Mouse (Mus musculus): ENCODE data around the gene Pabpn1l. TPM values are rescaled to one million over a fixed set of nuclear protein-coding genes. Genes with fewer than 3 reads are reported as not detected.
"Not testable (repeated sequence)": the region's sequence is repeated elsewhere in the genome, so short reads cannot be mapped to it uniquely, and the experiment has no call there.

Gene Pabpn1l
- polyA plus RNA-seq, 1 experiment from 2014 or later, result 1.2 TPM

GRCm38 (mm10) chr8:122574667-122575251, 47.8 kb downstream of the Pabpn1l start:
- ATAC-seq (ENCODE audit: insufficient number of reproducible peaks, low FRiP score, low TSS enrichment, low read depth), result no peak
- Histone ChIP-seq H3K4me3 (replicated peaks) (no peak overlapping the region), H3K27me3 (no peaks in the 10 kb centered on the region), H3K4me1 (peaks cover 41% of the 10 kb centered on the region), H3K4me2 (replicated peaks) (no peak overlapping the region), H3K9me3 (replicated peaks) (no peaks in the 10 kb centered on the region), H3K36me3 (peaks cover 46% of the 10 kb centered on the region), H3K27ac (replicated peaks) (no peak overlapping the region), H3K9ac (no peak overlapping the region)
- 58% methylated on average over 10 of the region's 10 CpGs for WGBS

- no peak for ATAC-seq (ENCODE audit: insufficient number of reproducible peaks, low FRiP score, low TSS enrichment, low read depth)
- H3K27ac ChIP-seq (replicated peaks), result no peak overlapping the region
- peaks cover 41% of the 10 kb centered on the region for H3K4me1 ChIP-seq
- H3K9ac ChIP-seq, result no peak overlapping the region
- H3K4me2 ChIP-seq (replicated peaks), result no peak overlapping the region
- H3K4me3 ChIP-seq (replicated peaks), result no peak overlapping the region
- peaks cover 51% of the 10 kb centered on the region for H3K36me3 ChIP-seq
- H3K9me3 ChIP-seq (replicated peaks), result no peaks in the 10 kb centered on the region
- H3K27me3 ChIP-seq, result no peaks in the 10 kb centered on the region
- WGBS, result 68% methylated on average over 3 of the region's 3 CpGs
Observed at GRCm38 (mm10) chr8:122574264-122574663, 48.3 kb downstream of the Pabpn1l start.

GRCm38 (mm10) chr8:122573577-122573976, 49.0 kb downstream of the Pabpn1l start:
- no peak overlapping the region for H3K9ac ChIP-seq
- H3K27me3 ChIP-seq, result no peaks in the 10 kb centered on the region
- H3K4me1 ChIP-seq, result peaks cover 41% of the 10 kb centered on the region
- no peak overlapping the region for H3K4me3 ChIP-seq (replicated peaks)
- H3K4me2 ChIP-seq (replicated peaks), result no peak overlapping the region
- H3K36me3 ChIP-seq, result peaks cover 51% of the 10 kb centered on the region
- WGBS, result 55% methylated on average over 9 of the region's 9 CpGs
- ATAC-seq (ENCODE audit: insufficient number of reproducible peaks, low FRiP score, low TSS enrichment, low read depth), result no peak
- H3K9me3 ChIP-seq (replicated peaks), result no peaks in the 10 kb centered on the region
- no peak overlapping the region for H3K27ac ChIP-seq (replicated peaks)

GRCm38 (mm10) chr8:122573176-122573575, 49.4 kb downstream of the Pabpn1l start:
- H3K9me3 ChIP-seq (replicated peaks); H3K9ac ChIP-seq; H3K27ac ChIP-seq (replicated peaks); H3K27me3 ChIP-seq; H3K4me3 ChIP-seq (replicated peaks); ATAC-seq (ENCODE audit: insufficient number of reproducible peaks, low FRiP score, low TSS enrichment, low read depth); H3K4me2 ChIP-seq (replicated peaks): not testable (repeated sequence)
- Histone ChIP-seq H3K36me3 (peaks cover 51% of the 10 kb centered on the region), H3K4me1 (peaks cover 39% of the 10 kb centered on the region)
- 55% methylated on average over 4 of the region's 4 CpGs for WGBS

- H3K27ac ChIP-seq (replicated peaks), result no peak overlapping the region; the same call in 1 of the 2 replicates
- H3K27me3 ChIP-seq, result no peaks in the 10 kb centered on the region
- H3K36me3 ChIP-seq, result peaks cover 51% of the 10 kb centered on the region
- no peak overlapping the region for H3K4me2 ChIP-seq (replicated peaks)
- no peak overlapping the region for H3K9ac ChIP-seq
- peaks cover 39% of the 10 kb centered on the region for H3K4me1 ChIP-seq
- H3K9me3 ChIP-seq (replicated peaks), result no peaks in the 10 kb centered on the region
- ATAC-seq (ENCODE audit: insufficient number of reproducible peaks, low FRiP score, low TSS enrichment, low read depth), result no peak
- no peak overlapping the region for H3K4me3 ChIP-seq (replicated peaks)
- WGBS, result 90% methylated on average over 3 of the region's 3 CpGs
Observed at GRCm38 (mm10) chr8:122572751-122573150, 49.8 kb downstream of the Pabpn1l start.

- 90% methylated on average over 17 of the region's 17 CpGs for WGBS
- peaks cover 51% of the 10 kb centered on the region for H3K36me3 ChIP-seq
Observed at GRCm38 (mm10) chr8:122571750-122572267, 50.7 kb downstream of the Pabpn1l start.

GRCm38 (mm10) chr8:122571153-122571552, 51.4 kb downstream of the Pabpn1l start:
- peaks cover 42% of the 10 kb centered on the region for H3K4me1 ChIP-seq
- no peak overlapping the region for H3K4me2 ChIP-seq (replicated peaks)
- no peaks in the 10 kb centered on the region for H3K9me3 ChIP-seq (replicated peaks)
- H3K4me3 ChIP-seq (replicated peaks), result no peak overlapping the region
- H3K9ac ChIP-seq, result no peak overlapping the region
- 90% methylated on average over 11 of the region's 11 CpGs for WGBS
- ATAC-seq (ENCODE audit: insufficient number of reproducible peaks, low FRiP score, low TSS enrichment, low read depth), result no peak
- H3K36me3 ChIP-seq, result peaks cover 51% of the 10 kb centered on the region
- H3K27ac ChIP-seq (replicated peaks), result no peak overlapping the region
- no peaks in the 10 kb centered on the region for H3K27me3 ChIP-seq

More at GRCm38 (mm10) chr8:122571750-122572267, 50.7 kb downstream of the Pabpn1l start:
- ATAC-seq (ENCODE audit: insufficient number of reproducible peaks, low FRiP score, low TSS enrichment, low read depth), result no peak
- Histone ChIP-seq H3K9me3 (replicated peaks) (no peaks in the 10 kb centered on the region), H3K4me1 (peaks cover 39% of the 10 kb centered on the region), H3K4me3 (replicated peaks) (no peak overlapping the region), H3K27me3 (no peaks in the 10 kb centered on the region), H3K27ac (replicated peaks) (no peak overlapping the region), H3K9ac (no peak overlapping the region), H3K4me2 (replicated peaks) (no peak overlapping the region)

GRCm38 (mm10) chr8:122569996-122570395, 52.5 kb downstream of the Pabpn1l start:
- peaks cover 51% of the 10 kb centered on the region for H3K36me3 ChIP-seq
- no peak overlapping the region for H3K4me2 ChIP-seq (replicated peaks)
- H3K4me1 ChIP-seq, result peaks cover 31% of the 10 kb centered on the region
- 92% methylated on average over 16 of the region's 16 CpGs for WGBS
- no peaks in the 10 kb centered on the region for H3K27me3 ChIP-seq
- H3K9ac ChIP-seq, result no peak overlapping the region
- H3K4me3 ChIP-seq (replicated peaks), result no peak overlapping the region
- no peak for ATAC-seq (ENCODE audit: insufficient number of reproducible peaks, low FRiP score, low TSS enrichment, low read depth)
- no peaks in the 10 kb centered on the region for H3K9me3 ChIP-seq (replicated peaks)
- no peak overlapping the region for H3K27ac ChIP-seq (replicated peaks)

Small RNA genes lying within 50 kb of the gene (microRNA-seq; reads per million reads assigned to microRNA genes)
- gene Mir6396 (ENCODE audit: borderline number of aligned reads), result not detected

Other genes starting within 250 kb of the Pabpn1l start
- 48.2 and 49.7 TPM in 2 replicates for gene Zc3h18, start 246.1 kb downstream of the Pabpn1l start, polyA plus RNA-seq (2015; fragmentation: Nextera tagmentation; extraction: Ambion mirVana)
- gene Il17c, start 200.7 kb downstream of the Pabpn1l start, polyA plus RNA-seq (2015; fragmentation: Nextera tagmentation; extraction: Ambion mirVana), result 0.41 TPM in 1 of 2 replicates, not detected in the other
- 173 and 186 TPM in 2 replicates for gene Cyba, start 189.8 kb downstream of the Pabpn1l start, polyA plus RNA-seq (2015; fragmentation: Nextera tagmentation; extraction: Ambion mirVana)
- 31.9 and 33.8 TPM in 2 replicates for gene Mvd, start 179.3 kb downstream of the Pabpn1l start, polyA plus RNA-seq (2015; fragmentation: Nextera tagmentation; extraction: Ambion mirVana)
- 1.3 and 1.4 TPM in 2 replicates for gene Snai3, start 162.0 kb downstream of the Pabpn1l start, polyA plus RNA-seq (2015; fragmentation: Nextera tagmentation; extraction: Ambion mirVana)
- gene Rnf166, start 146.7 kb downstream of the Pabpn1l start, polyA plus RNA-seq (2015; fragmentation: Nextera tagmentation; extraction: Ambion mirVana), result 53.2 and 54.6 TPM in 2 replicates
- 46.4 and 49.7 TPM in 2 replicates for gene Ctu2, start 146.6 kb downstream of the Pabpn1l start, polyA plus RNA-seq (2015; fragmentation: Nextera tagmentation; extraction: Ambion mirVana)
- 14.3 and 16.7 TPM in 2 replicates for gene Piezo1, start 71.4 kb downstream of the Pabpn1l start, polyA plus RNA-seq (2015; fragmentation: Nextera tagmentation; extraction: Ambion mirVana)
- 32.5 and 36.2 TPM in 2 replicates for gene Cdt1, start 54.7 kb downstream of the Pabpn1l start, polyA plus RNA-seq (2015; fragmentation: Nextera tagmentation; extraction: Ambion mirVana)
- gene Aprt, start 45.8 kb downstream of the Pabpn1l start, polyA plus RNA-seq (2015; fragmentation: Nextera tagmentation; extraction: Ambion mirVana), result 298 and 312 TPM in 2 replicates
- 11.3 TPM in 2 replicates for gene Galns, start 11.3 kb downstream of the Pabpn1l start, polyA plus RNA-seq (2015; fragmentation: Nextera tagmentation; extraction: Ambion mirVana)
- 54.5 and 62.3 TPM in 2 replicates for gene Trappc2l, start 11.1 kb downstream of the Pabpn1l start, polyA plus RNA-seq (2015; fragmentation: Nextera tagmentation; extraction: Ambion mirVana)
- 6.2 and 6.4 TPM in 2 replicates for gene Cbfa2t3, start 76.4 kb upstream of the Pabpn1l start, polyA plus RNA-seq (2015; fragmentation: Nextera tagmentation; extraction: Ambion mirVana)
- 17.1 and 17.2 TPM in 2 replicates for gene Acsf3, start 152.7 kb upstream of the Pabpn1l start, polyA plus RNA-seq (2015; fragmentation: Nextera tagmentation; extraction: Ambion mirVana)
- gene Cdh15, start 225.2 kb upstream of the Pabpn1l start, polyA plus RNA-seq (2015; fragmentation: Nextera tagmentation; extraction: Ambion mirVana), result 27.4 and 37.2 TPM in 2 replicates